Mouse (Mus musculus): ENCODE results near the gene Ankmy1.

The Ankmy1 gene

GRCm38 (mm10) chr1:92814319-92814718 is 88.4 kb downstream of the Ankmy1 start:
- no peak for DNase-seq
